Mouse (Mus musculus) heart, embryonic 11.5 days (tissue): Measurements from ENCODE around the gene Atg10. TPM values are rescaled to one million over a fixed set of nuclear protein-coding genes. Genes with fewer than 3 reads are reported as not detected.
A peak's percentile ranks its signal among the peaks of the same experiment; 100 is the strongest.

Experiments used
- ATAC-seq: fragments of 200-750 bp; cut with Nextera tagmentation; replicated peaks from 2 replicates; pipeline ENCODE4 v1.8.0; 2017; ENCODE audit warnings: moderate library complexity; ENCODE audit not compliant: insufficient number of reproducible peaks, low FRiP score, low TSS enrichment
- H3K27ac ChIP-seq: fragments of 300-500 bp; sonication (generic); 2 replicates; pipeline ENCODE4 v1.5.1; 2014; ENCODE audit warnings: mild to moderate bottlenecking, low read depth, low read length
- H3K27me3 ChIP-seq: fragments of 300-500 bp; sonication (generic); 2 replicates; pipeline ENCODE4 v1.6.1; 2014; ENCODE audit warnings: mild to moderate bottlenecking, low read length, mixed read lengths; ENCODE audit not compliant: control insufficient read depth, insufficient read depth
- H3K36me3 ChIP-seq: fragments of 300-500 bp; sonication (generic); 2 replicates; pipeline ENCODE4 v1.6.1; 2014; ENCODE audit warnings: mild to moderate bottlenecking, low read length, moderate library complexity, mixed read lengths; ENCODE audit not compliant: control insufficient read depth, insufficient read depth
- H3K4me1 ChIP-seq: fragments of 300-500 bp; sonication (generic); 2 replicates; pipeline ENCODE4 v1.6.1; 2014; ENCODE audit warnings: low read length; ENCODE audit not compliant: control insufficient read depth, insufficient read depth
- H3K4me2 ChIP-seq: fragments of 300-500 bp; sonication (generic); 2 replicates; pipeline ENCODE4 v1.6.1; 2014; ENCODE audit warnings: mild to moderate bottlenecking, moderate library complexity
- H3K4me3 ChIP-seq: fragments of 300-500 bp; sonication (generic); 2 replicates; pipeline ENCODE4 v1.5.1; 2014; ENCODE audit warnings: low read depth, low read length
- H3K9ac ChIP-seq: fragments of 300-500 bp; sonication (generic); 2 replicates; pipeline ENCODE4 v1.6.1; 2014; ENCODE audit warnings: mild to moderate bottlenecking, low read depth, low read length, moderate library complexity
- H3K9me3 ChIP-seq: fragments of 300-500 bp; sonication (generic); replicated peaks from 2 replicates; pipeline ENCODE4 v1.6.1; 2016; ENCODE audit warnings: low read length; ENCODE audit not compliant: control insufficient read depth
- WGBS: fragments of 180-500 bp; shearing (Covaris S2); extraction: QIAGEN DNeasy Blood & Tissue Kit; methylation state at CpG from one replicate; pipeline ENCODE4 v1.1.7; 2014; ENCODE audit not compliant: insufficient replicate concordance; 5-methylcytosine and 5-hydroxymethylcytosine counted together
- polyA plus RNA-seq: library from polyadenylated mRNA; unstranded; fragments of >200 nt; fragmentation: Nextera tagmentation; extraction: Ambion mirVana; gene quantifications from 2 replicates; pipeline ENCODE4 v1.2.1, GENCODE M21; 2014

Atg10 gene
- polyA plus RNA-seq, 1 experiment from 2014 or later: 23.0 TPM

GRCm38 (mm10) chr13:91118156-91118555 lies 105.6 kb downstream of the Atg10 start:
- Histone ChIP-seq H3K4me2 (no peak overlapping the region), H3K27ac (no peak overlapping the region), H3K27me3 (no peaks in the 10 kb centered on the region), H3K36me3 (no peaks in the 10 kb centered on the region), H3K4me3 (no peak overlapping the region), H3K9ac (no peak overlapping the region), H3K4me1 (no peaks in the 10 kb centered on the region), H3K9me3 (no peaks in the 10 kb centered on the region)
- ATAC-seq: no peak
- WGBS: 85% methylated on average over 4 of the region's 4 CpGs

- no peaks in the 10 kb centered on the region for H3K36me3 ChIP-seq
- H3K9ac ChIP-seq: no peak overlapping the region
- no peaks in the 10 kb centered on the region for H3K4me1 ChIP-seq
- H3K27me3 ChIP-seq: no peaks in the 10 kb centered on the region
- 84% methylated on average over 3 of the region's 3 CpGs for WGBS
- H3K4me3 ChIP-seq: no peak overlapping the region
- no peaks in the 10 kb centered on the region for H3K9me3 ChIP-seq
- ATAC-seq: no peak
- no peak overlapping the region for H3K4me2 ChIP-seq
- no peak overlapping the region for H3K27ac ChIP-seq
These were observed 108.9 kb downstream of the Atg10 start for GRCm38 (mm10) chr13:91114880-91115279.

- Histone ChIP-seq H3K9me3 (no peaks in the 10 kb centered on the region), H3K36me3 (no peaks in the 10 kb centered on the region), H3K9ac (no peak overlapping the region), H3K27me3 (no peaks in the 10 kb centered on the region), H3K4me1 (no peaks in the 10 kb centered on the region), H3K4me3 (no peak overlapping the region), H3K27ac (no peak overlapping the region), H3K4me2 (no peak overlapping the region)
- 82% methylated on average over 9 of the region's 9 CpGs for WGBS
- no peak for ATAC-seq
These were observed 116.3 kb downstream of the Atg10 start for GRCm38 (mm10) chr13:91107308-91107946.

- no peak overlapping the region for H3K9ac ChIP-seq
- no peaks in the 10 kb centered on the region for H3K27me3 ChIP-seq
- no peaks in the 10 kb centered on the region for H3K9me3 ChIP-seq
- H3K27ac ChIP-seq: no peak overlapping the region
- no peaks in the 10 kb centered on the region for H3K4me1 ChIP-seq
- no peak overlapping the region for H3K4me2 ChIP-seq
- no peak for ATAC-seq
- H3K36me3 ChIP-seq: no peaks in the 10 kb centered on the region
- no peak overlapping the region for H3K4me3 ChIP-seq
- WGBS: 77% methylated on average over 3 of the region's 3 CpGs
These were observed 121.5 kb downstream of the Atg10 start for GRCm38 (mm10) chr13:91102238-91102637.

- ATAC-seq: no peak
- Histone ChIP-seq H3K4me2 (no peak overlapping the region), H3K9me3 (no peaks in the 10 kb centered on the region), H3K9ac (no peak overlapping the region), H3K4me3 (no peak overlapping the region), H3K27ac (no peak overlapping the region), H3K36me3 (no peaks in the 10 kb centered on the region), H3K4me1 (no peaks in the 10 kb centered on the region), H3K27me3 (no peaks in the 10 kb centered on the region)
- WGBS: 67% methylated on average over 5 of the region's 5 CpGs
These were observed 123.4 kb downstream of the Atg10 start for GRCm38 (mm10) chr13:91100417-91100816.

GRCm38 (mm10) chr13:91094851-91095250 lies 128.9 kb downstream of the Atg10 start:
- no peak overlapping the region for H3K4me2 ChIP-seq
- no peak overlapping the region for H3K9ac ChIP-seq
- H3K4me3 ChIP-seq: no peak overlapping the region
- no peaks in the 10 kb centered on the region for H3K27me3 ChIP-seq
- no peaks in the 10 kb centered on the region for H3K36me3 ChIP-seq
- WGBS: 84% methylated on average over 4 of the region's 4 CpGs
- H3K4me1 ChIP-seq: no peaks in the 10 kb centered on the region
- ATAC-seq: no peak
- no peaks in the 10 kb centered on the region for H3K9me3 ChIP-seq
- no peak overlapping the region for H3K27ac ChIP-seq

- H3K36me3 ChIP-seq: no peaks in the 10 kb centered on the region
- no peak overlapping the region for H3K9ac ChIP-seq
- no peaks in the 10 kb centered on the region for H3K4me1 ChIP-seq
- no peaks in the 10 kb centered on the region for H3K9me3 ChIP-seq
- no peak overlapping the region for H3K4me3 ChIP-seq
- H3K27ac ChIP-seq: 0 out of 2 replicates have a peak overlapping the region, but pooled peaks have one; percentile 15
- no peak overlapping the region for H3K4me2 ChIP-seq
- ATAC-seq: no peak
- 47% methylated on average over 7 of the region's 7 CpGs for WGBS
- H3K27me3 ChIP-seq: no peaks in the 10 kb centered on the region
These were observed 129.6 kb downstream of the Atg10 start for GRCm38 (mm10) chr13:91094196-91094595.

- Histone ChIP-seq H3K36me3 (no peaks in the 10 kb centered on the region), H3K4me1 (no peaks in the 10 kb centered on the region), H3K9me3 (no peaks in the 10 kb centered on the region), H3K27ac (0 out of 2 replicates have a peak overlapping the region, but pooled peaks have one; percentile 15), H3K9ac (no peak overlapping the region), H3K4me3 (no peak overlapping the region), H3K27me3 (no peaks in the 10 kb centered on the region), H3K4me2 (no peak overlapping the region)
- no peak for ATAC-seq
- 22% methylated on average over 1 of the region's 1 CpGs for WGBS
These were observed 130.2 kb downstream of the Atg10 start for GRCm38 (mm10) chr13:91093610-91094009.

- H3K4me3 ChIP-seq: no peak overlapping the region
- H3K9me3 ChIP-seq: no peaks in the 10 kb centered on the region
- no peaks in the 10 kb centered on the region for H3K27me3 ChIP-seq
- no peak overlapping the region for H3K9ac ChIP-seq
- 28% methylated on average over 6 of the region's 6 CpGs for WGBS
- H3K4me2 ChIP-seq: no peak overlapping the region
- no peaks in the 10 kb centered on the region for H3K4me1 ChIP-seq
- ATAC-seq: no peak
- H3K36me3 ChIP-seq: no peaks in the 10 kb centered on the region
- H3K27ac ChIP-seq: no peak overlapping the region
These were observed 130.6 kb downstream of the Atg10 start for GRCm38 (mm10) chr13:91093162-91093561.
